Mouse (Mus musculus): ENCODE results near the gene Zfp831.

Zfp831 gene

GRCm38 (mm10) chr2:174643448-174644144, at the start of gene Zfp831:
Gene Zfp831, plus strand, starts transcription at chr2:174643534.
- no peak for DNase-seq

DNA sequence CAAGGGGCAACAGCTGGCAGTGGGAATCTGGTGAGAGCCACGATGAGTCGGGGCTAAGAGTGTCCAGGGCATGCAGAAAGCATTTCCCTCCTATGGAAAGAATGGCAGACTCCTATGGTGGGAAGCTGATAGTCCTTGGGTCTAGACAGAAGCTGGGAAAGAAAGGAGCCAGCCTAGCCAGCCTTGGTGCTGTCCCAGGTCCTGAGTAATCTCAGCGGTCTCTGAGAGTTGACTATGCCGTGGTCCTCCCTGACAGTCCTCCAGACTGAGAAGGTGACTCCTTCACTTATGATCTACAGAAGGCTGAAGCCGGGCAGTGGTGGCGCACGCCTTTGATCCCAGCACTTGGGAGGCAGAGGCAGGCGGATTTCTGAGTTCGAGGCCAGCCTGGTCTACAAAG, 48.4 kb upstream of the Zfp831 start:
- DNase-seq: no peak

DNA sequence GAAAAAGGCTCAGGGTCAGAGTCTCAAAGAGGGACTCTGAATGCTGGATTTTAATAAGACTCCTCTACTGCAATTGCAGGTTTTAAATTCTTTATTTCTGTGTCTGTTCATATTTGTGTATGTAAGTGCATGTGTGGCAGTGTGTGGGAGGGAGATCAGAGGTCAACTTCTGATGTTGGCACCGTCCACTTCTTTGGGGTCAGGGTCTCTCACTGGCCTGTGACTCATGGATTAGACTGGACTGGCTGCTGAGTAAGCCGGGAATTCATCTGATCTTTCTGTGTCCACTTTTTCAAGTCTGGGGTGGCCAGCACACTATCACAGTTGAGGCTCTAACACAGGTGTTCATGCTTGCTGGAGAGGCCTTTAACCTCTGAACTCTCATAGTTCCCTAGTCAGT, 47.7 kb upstream of the Zfp831 start:
- no peak for DNase-seq

DNA sequence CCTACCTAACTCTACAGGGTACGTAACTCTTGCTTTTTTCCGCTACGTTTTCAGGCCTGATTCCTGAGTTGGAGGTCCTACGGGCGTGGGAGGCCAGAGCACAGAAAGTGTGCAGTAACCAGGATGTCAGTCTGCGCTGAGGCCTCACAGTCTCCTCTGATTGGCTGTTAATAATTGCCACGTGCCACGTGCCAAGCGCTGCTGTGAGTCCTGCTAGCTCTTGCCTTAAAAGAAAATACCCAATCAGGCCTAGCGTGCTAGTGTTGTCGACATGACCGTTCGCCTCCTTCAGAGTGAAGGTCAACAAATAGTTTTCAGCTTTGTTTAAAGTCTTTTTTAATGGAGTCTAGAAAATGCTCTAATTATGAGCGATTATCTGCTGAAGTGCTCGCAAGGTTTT, 46.9 kb upstream of the Zfp831 start:
- no peak for DNase-seq

DNA sequence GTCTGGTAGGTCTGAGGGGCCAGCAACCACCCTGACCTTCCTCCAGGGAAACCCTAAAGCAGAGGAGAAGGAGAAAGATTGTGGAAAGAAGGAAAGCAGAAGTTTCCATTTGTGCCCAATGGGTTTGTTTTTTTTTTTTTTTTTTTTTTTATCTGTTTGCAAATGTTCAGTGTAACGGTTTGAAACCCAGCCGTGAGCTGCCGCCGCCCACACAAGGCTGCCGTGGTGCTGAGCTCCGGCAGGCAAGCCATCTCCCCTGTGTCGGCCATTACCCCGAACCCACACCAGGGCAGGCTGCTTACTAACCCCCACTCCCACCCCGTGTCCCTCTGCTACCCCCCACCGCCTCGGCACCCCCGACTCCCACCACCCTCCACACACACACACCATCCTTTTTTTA, 44.9 kb upstream of the Zfp831 start:
- no peak for DNase-seq

- DNase-seq: no peak
Observed at GRCm38 (mm10) chr2:174599071-174599635, 44.2 kb upstream of the Zfp831 start.

DNA sequence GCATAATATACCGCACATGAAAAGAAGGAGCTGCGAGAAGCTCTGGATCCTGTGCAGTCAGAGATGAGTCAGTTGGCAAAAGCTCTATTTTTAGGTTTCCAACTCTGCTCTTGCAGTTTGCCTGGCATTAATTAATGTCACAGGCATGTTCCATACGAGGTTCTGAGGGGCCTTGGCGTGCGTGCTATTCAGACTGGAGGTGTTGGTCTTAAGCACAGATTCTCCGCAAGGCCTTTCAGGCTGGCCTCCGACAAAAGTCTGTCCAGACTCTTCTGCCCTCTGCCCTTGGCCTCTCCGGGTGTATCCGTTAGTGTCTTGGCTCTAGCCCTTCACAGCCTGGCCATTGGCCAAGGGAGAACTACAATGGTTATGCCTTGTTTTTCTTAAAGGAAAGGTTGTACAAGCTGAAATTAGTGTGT, 43.5 kb upstream of the Zfp831 start:
- no peak for DNase-seq

DNA sequence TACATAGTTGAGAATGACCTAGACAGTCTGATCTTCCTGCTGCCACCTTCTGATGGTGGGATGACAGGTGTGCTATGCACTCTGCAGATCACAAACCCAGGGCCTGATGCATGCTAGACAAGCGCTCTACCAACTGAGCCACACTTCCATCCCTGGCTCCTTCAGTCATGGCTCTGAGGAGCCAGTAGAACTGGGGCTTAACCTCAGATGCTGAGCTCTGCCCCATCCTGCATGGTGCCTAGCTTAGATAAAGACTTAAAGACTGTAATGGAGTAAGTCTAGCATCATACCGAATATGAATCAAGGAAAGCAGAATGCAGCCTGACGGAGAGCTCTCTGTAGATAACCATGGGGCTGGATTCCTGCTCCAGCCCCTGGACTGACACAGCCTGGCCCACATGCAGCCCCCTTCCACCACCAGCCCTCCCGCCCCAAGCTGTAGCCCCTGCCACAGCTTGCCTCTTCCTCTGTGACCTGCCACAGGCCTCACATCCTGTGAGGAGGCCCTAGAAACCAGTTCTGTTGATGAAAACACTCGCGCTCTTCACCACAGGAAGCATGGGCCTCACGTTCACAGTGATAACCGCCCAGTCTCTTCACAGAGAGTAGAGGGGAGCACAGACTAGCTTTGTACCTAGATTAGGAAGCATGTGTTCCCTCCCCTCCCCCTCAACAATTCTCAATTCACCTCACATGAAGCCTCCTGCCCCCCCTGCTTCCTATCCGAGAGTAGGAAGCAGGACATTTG, 41.2 kb upstream of the Zfp831 start:
- no peak for DNase-seq

- no peak for DNase-seq
Observed at GRCm38 (mm10) chr2:174603321-174603720, 40.0 kb upstream of the Zfp831 start.

DNA sequence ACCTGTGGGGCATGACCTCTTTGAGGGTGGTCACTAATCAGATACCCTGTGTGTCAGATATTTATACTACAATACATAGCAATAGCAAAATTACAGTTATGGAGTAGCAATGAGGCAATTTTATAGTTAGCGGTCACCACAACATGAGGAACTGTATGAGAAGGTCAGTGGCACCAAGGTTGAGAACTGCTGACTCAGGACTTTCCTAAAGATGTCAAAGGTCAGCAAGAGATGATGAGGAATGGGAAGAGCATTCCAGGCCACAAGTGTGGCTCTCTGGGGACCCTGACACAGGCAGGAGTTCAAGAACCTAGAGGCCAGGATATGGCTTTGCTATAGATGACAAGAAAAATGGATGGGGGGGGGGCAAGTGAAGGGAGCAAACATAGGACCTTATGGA, 38.3 kb upstream of the Zfp831 start:
- no peak for DNase-seq

- DNase-seq: no peak
Observed at GRCm38 (mm10) chr2:174605442-174606087, 37.8 kb upstream of the Zfp831 start.

DNA sequence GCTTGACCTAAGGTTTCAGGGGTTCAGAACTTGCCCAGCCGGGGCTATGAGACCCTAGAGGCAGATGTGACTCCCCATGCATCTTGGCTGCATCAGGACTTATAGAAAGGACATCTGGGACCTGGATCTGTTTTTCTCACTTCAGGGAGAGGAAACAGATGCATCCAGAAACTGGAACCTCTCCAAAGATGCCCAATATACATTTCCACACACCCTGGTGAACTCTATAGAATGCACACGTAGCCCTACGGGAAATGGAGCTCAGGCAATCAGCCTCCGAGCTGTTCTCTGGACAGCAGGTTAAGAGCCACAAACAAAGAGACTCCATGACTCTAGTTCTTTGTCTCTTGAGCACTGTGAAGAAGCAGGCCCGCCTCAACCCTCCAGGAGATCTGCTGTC, 37.0 kb upstream of the Zfp831 start:
- no peak for DNase-seq

- no peak for DNase-seq
Observed at GRCm38 (mm10) chr2:174609892-174610291, 33.4 kb upstream of the Zfp831 start.

DNA sequence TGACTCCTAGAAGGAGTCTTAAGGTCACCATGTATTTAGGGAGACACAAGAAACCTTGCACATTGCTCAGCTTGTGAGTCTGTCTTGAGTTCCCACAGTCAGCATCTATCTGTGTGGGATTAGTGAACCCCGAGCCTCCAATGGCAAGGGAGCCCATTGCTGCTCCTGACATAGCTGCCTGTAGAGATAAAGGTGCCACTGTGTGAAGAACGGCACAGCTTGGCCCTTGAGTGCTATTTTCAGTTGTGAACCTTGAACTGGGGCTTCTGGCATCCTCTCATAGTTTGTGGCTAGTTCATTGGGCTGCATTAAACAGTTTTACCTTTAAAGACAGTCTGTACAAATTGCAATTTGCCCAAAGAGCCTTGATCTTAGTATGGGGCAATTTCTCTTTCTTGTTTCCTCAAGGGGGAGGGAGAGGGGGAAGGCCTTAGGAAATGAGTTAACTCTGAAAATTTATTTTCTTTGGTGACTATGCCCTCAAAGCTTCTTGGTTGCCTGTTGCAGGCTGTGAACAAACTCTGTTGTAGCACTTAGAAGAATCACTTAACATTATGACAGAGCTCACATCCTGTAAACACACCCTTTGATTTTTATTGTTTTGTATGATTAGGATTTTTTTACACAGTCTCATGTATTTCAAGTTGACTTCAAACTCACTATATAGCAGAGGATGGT, 30.8 kb upstream of the Zfp831 start:
- DNase-seq: no peak

DNA sequence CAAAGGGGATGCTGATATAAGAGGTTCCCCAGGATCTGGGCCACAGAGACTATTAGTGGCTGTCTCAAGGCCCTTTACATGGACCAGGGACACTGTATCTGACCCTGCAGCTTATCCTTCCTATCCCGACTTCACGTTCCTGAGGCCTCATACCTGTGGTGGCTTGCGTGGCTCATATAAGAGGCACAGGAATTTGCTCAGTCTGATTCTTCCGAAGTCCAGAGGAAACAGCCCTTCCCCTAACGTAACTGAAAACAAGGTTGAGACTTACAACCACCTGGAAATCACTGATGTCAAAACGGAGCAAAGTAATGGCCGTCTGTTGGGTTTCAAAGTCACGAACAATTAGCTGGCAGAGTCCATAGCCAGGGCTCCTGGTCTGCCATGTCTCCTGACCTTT, 30.1 kb upstream of the Zfp831 start:
- no peak for DNase-seq

DNA sequence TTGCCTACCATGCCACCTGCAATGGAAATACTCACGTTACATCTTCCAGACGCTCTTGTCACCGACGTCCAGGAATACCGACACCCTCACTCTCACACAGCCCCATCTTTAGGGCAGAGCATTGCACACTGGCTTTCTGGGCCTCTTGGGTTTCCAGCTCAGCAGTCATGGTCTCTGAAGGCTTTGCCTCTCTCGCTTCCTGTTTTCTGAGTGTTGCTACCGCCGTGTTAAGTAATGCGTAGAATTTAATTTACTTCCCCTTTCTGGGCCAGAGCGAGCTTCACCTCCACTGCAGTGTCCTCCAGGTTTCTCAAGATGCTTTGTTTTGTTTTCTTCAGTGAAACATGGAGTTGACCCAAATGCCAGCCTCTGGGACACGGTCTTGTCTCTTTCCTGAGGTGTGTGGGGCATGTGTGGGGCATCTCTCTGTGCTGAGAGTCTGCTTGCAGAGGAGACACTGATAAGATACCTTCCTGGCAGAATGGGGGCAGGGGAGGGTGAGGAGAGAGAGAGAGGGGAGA, 29.4 kb upstream of the Zfp831 start:
- no peak for DNase-seq

- DNase-seq: no peak
Observed at GRCm38 (mm10) chr2:174621881-174622280, 21.5 kb upstream of the Zfp831 start.

DNA sequence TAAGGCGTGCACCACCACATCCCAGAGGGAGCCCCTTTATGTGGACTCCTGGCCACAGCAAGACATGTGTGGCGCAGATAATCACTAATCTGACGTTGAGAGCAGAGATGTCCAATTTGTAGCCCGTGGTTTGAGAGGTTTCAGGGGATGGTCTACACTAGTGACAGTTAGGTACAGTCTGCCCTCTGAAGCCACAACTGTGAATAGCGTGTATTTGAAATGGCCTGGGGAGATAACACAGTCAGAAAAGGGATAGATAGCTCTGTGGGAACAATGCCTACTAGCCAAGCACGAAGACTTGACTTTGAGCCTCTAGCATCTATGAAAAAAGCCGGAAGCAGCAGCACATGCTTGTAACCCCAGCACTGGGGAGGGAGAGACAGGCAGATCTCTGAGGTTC, 18.9 kb upstream of the Zfp831 start:
- DNase-seq: no peak

GRCm38 (mm10) chr2:174627021-174627420, 16.3 kb upstream of the Zfp831 start:
- no peak for DNase-seq

DNA sequence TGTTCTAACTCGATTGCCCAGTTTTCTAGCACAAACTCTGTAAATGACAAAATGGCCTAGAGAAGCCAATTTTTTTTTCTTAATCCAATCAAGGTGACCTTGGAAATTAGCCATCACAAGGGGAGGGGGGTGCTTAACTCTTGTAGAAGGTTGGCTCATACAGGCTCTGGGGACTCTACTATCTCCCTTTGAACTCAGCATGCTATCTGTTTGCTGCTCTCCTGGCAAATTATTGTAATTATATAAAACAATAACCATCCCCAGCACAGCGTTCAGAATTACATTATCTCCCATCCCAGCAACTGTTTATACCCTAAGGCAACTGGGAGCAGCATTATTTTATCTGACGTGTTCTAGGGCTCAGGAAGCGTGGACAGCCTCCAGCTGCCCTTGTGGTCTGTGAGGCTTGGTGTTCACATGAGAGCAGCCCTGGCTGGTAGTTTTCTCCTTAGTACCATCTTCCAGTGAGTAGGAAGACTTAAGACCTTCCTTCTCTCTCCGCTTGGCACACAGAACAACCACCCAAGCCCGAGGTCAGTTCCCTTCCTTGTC, 14.0 kb upstream of the Zfp831 start:
- no peak for DNase-seq

DNA sequence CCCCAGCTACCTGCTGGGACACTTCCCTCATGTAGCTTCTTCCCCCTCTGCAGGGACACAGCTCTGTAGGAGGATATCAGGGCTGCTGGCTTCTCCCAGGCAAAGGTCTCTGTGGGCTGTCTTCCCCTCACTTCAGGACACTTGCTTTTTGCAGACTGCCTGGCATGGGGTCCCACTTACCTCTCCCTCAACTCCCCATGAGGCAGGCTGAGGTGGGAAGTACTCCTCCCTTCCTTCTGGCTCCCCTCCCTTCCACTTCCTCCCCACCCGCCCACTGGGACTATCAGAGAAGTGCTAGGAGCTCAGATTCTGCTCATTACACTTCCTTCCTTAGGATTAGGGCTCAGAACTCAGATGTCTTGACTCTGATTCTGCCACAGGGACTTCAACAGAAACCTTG, 6.6 kb upstream of the Zfp831 start:
- DNase-seq: no peak

GRCm38 (mm10) chr2:174644975-174645374, 1.6 kb downstream of the Zfp831 start:
- no peak for DNase-seq

DNA sequence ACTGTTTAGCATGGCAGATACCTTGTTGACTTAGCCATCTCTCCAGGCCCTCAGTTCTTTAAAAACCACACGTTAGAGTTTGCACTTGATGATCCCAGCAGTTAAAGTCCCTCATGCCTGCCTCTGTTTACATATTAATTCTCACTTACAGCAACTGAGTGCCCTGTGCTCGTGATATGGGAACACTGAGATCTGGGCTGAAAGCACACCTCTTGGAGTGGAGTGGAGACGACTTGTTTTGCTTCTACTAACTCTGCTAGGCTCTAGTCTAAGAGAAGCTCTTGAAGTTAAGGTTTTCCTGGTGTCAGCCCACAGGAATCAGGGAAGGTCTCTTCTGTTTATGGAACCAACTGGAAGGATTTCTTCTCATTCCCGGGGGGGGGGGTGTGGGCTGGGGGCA, 9.5 kb downstream of the Zfp831 start:
- no peak for DNase-seq

Measured in cerebellum, adult 9-10 months (tissue).